Mouse (Mus musculus) liver, embryonic 16.5 days (tissue): ENCODE results near the gene Borcs6. TPM values are rescaled to one million over a fixed set of nuclear protein-coding genes. Genes with fewer than 3 reads are reported as not detected.

ENCODE experiments used
- ATAC-seq: fragments of 200-750 bp; cut with Nextera tagmentation; 2 replicates; pipeline ENCODE4 v1.8.0; 2017; ENCODE audit warnings: low read depth, mild to moderate bottlenecking, moderate number of reproducible peaks, moderate library complexity
- H3K27ac ChIP-seq: fragments of 300-500 bp; sonication (generic); 2 replicates; pipeline ENCODE4 v1.5.1; 2014; ENCODE audit warnings: mild to moderate bottlenecking, low read length
- H3K27me3 ChIP-seq: fragments of 300-500 bp; sonication (generic); 2 replicates; pipeline ENCODE4 v1.6.1; 2014; ENCODE audit warnings: low read depth, low read length, mixed read lengths; ENCODE audit not compliant: control insufficient read depth, insufficient read depth
- H3K36me3 ChIP-seq: fragments of 300-500 bp; sonication (generic); 2 replicates; pipeline ENCODE4 v1.6.1; 2014; ENCODE audit warnings: mild to moderate bottlenecking; ENCODE audit not compliant: control insufficient read depth, insufficient read depth
- H3K4me1 ChIP-seq: fragments of 300-500 bp; sonication (generic); 2 replicates; pipeline ENCODE4 v1.6.1; 2014; ENCODE audit warnings: low read depth, low read length, mixed read lengths; ENCODE audit not compliant: control insufficient read depth
- H3K4me2 ChIP-seq: fragments of 300-500 bp; sonication (generic); 2 replicates; pipeline ENCODE4 v1.6.1; 2014; ENCODE audit warnings: low read depth, low read length, mixed read lengths
- H3K4me3 ChIP-seq: fragments of 300-500 bp; sonication (generic); 2 replicates; pipeline ENCODE4 v1.5.1; 2014; ENCODE audit warnings: low read depth, mild to moderate bottlenecking, low read length
- H3K9ac ChIP-seq: fragments of 300-500 bp; sonication (generic); 2 replicates; pipeline ENCODE4 v1.6.1; 2014; ENCODE audit warnings: low read depth, low read length
- H3K9me3 ChIP-seq: fragments of 300-500 bp; sonication (generic); replicated peaks from 2 replicates; pipeline ENCODE4 v1.6.1; 2016; ENCODE audit warnings: low read length; ENCODE audit not compliant: control insufficient read depth
- WGBS: fragments of 180-500 bp; shearing (Covaris S2); extraction: QIAGEN DNeasy Blood & Tissue Kit; methylation state at CpG from one replicate; pipeline ENCODE4 v1.1.7; 2014; ENCODE audit not compliant: insufficient replicate concordance; 5-methylcytosine and 5-hydroxymethylcytosine counted together
- polyA plus RNA-seq: library from polyadenylated mRNA; unstranded; fragments of >200 nt; fragmentation: Nextera tagmentation; extraction: Ambion mirVana; gene quantifications from 2 replicates; pipeline ENCODE4 v1.2.1, GENCODE M21; 2015

Gene Borcs6
- polyA plus RNA-seq, 1 experiment from 2014 or later: 3.6 TPM

DNA sequence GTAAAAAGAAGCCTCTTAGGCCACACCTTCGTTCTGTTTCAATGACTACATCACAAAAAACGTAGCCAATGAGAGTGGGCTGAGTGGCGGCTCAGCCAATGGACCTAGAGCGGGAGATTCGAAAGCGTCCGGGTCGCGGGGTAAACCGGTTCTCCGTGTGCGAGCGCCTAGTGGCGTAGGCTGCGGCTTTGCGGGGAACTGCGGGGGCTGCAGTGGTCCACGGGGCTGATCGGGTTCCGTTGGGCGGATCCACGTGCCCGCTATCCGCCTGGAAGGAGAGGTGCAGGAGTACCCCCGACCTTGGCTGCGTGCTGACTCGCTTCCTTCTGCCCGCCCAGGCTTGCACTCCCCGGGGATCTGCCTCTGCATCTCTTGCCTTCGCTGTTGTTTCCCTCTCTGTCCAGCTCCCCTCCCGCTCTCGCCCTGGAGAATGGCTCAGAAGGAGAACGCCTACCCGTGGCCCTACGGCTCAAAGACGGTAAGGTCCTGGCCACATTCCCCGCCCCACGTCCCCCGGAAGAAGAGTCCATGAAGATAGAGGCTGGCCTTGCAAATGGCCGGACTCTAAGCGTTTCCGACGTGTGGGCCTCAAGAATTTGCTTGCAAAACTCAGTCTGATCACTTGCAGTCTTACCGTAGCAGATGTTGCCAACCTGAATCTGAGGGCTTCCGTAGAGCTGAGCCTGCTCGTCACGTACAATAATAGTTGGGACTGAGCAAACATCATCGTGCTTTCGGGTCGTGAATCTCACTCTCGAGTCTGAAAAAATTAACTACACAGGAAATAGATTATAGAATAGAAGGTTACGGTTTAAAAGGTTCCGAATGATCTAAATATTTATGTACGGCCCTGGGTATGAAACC is 13.8 kb upstream of the Borcs6 start, which contains the start of gene Aurkb:
Gene Aurkb, plus strand, starts transcription at position 117 of the 864 bp plus-strand sequence.
- no peaks in the 10 kb centered on the region for H3K9me3 ChIP-seq
- ATAC-seq: peak; percentile 80
- H3K4me3 ChIP-seq: peak within 1 kb of the TSS; percentile 77
- H3K27ac ChIP-seq: peak within 1 kb of the TSS; percentile 92
- under 1% methylated on average over 54 of the region's 54 CpGs for WGBS
- H3K36me3 ChIP-seq: peaks cover 33% of the 10 kb centered on the region
- H3K4me2 ChIP-seq: peak within 1 kb of the TSS; percentile 77
- no peaks in the 10 kb centered on the region for H3K27me3 ChIP-seq
- peak within 1 kb of the TSS; percentile 88 for H3K9ac ChIP-seq
- peaks cover 26% of the 10 kb centered on the region for H3K4me1 ChIP-seq

DNA sequence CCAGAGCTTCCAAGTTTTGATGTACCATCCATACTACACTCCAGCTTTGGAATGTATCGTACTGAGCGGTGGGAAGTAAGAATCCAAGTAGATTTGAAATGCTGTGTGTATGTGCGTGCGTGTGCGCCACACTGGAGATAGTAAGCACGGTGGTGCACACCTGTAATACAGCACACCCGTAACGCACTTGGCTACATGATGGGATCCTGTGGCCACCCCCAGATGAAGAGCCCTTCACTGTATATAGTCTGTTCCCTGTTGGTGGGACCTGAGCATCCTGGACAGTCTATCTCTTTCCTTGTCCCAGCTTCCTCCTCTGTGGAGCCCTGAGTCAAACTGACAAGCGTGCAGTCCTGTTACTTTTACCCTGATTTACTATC is 13.1 kb upstream of the Borcs6 start:
- Histone ChIP-seq H3K27ac (peak overlapping the region; percentile 92), H3K9ac (peak overlapping the region; percentile 88), H3K27me3 (no peaks in the 10 kb centered on the region), H3K4me2 (peak overlapping the region; percentile 77), H3K9me3 (no peaks in the 10 kb centered on the region), H3K4me1 (peaks cover 26% of the 10 kb centered on the region), H3K4me3 (peak overlapping the region; percentile 77), H3K36me3 (peaks cover 38% of the 10 kb centered on the region)
- WGBS: 6% methylated on average over 9 of the region's 9 CpGs
- no peak for ATAC-seq

DNA sequence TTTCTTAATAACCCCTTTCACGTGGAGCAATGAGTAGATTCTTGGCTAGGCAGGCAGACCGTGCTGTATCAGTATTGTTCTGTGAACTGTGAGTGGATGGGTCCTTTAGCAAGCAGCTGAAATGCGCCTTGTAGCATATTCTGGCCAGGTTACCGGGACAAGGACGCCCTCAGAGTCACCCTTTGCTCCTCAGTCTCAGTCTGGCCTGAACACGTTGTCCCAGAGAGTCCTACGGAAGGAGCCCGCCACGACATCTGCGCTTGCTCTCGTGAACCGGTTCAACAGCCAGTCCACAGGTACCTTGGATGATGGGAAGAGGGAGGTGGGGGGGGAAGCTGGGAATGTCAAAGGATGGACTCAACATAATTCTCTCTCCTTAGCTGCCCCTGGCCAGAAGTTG is 11.9 kb upstream of the Borcs6 start:
- peaks cover 44% of the 10 kb centered on the region for H3K36me3 ChIP-seq

DNA sequence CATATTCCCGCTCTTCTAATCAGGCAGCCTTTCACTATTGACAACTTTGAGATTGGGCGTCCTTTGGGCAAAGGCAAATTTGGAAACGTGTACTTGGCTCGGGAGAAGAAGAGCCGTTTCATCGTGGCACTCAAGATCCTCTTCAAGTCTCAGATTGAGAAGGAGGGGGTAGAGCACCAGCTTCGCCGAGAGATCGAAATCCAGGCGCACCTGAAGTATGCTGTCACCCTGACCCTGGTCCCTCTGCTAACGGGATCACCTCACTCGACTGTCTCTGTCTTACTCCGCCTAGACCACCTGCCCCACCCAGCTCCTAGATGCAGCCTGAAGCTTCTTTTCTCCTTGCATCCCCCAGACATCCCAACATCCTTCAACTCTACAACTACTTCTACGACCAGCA is 11.4 kb upstream of the Borcs6 start:
- peaks cover 44% of the 10 kb centered on the region for H3K36me3 ChIP-seq
- no peak overlapping the region for H3K4me2 ChIP-seq
- H3K27ac ChIP-seq: no peak overlapping the region
- 87% methylated on average over 14 of the region's 14 CpGs for WGBS
- peak overlapping the region; percentile 4 for H3K4me3 ChIP-seq
- H3K4me1 ChIP-seq: peaks cover 24% of the 10 kb centered on the region
- no peak overlapping the region for H3K9ac ChIP-seq
- ATAC-seq: no peak
- H3K27me3 ChIP-seq: no peaks in the 10 kb centered on the region
- H3K9me3 ChIP-seq: no peaks in the 10 kb centered on the region

More for the DNA sequence above, 11.9 kb upstream of the Borcs6 start:
- Histone ChIP-seq H3K27me3 (no peaks in the 10 kb centered on the region), H3K4me3 (peak overlapping the region; percentile 77), H3K9ac (peak overlapping the region; percentile 88), H3K4me2 (peak overlapping the region; percentile 77), H3K27ac (no peak overlapping the region), H3K9me3 (no peaks in the 10 kb centered on the region), H3K4me1 (peaks cover 24% of the 10 kb centered on the region)
- ATAC-seq: no peak
- WGBS: 87% methylated on average over 12 of the region's 12 CpGs

DNA sequence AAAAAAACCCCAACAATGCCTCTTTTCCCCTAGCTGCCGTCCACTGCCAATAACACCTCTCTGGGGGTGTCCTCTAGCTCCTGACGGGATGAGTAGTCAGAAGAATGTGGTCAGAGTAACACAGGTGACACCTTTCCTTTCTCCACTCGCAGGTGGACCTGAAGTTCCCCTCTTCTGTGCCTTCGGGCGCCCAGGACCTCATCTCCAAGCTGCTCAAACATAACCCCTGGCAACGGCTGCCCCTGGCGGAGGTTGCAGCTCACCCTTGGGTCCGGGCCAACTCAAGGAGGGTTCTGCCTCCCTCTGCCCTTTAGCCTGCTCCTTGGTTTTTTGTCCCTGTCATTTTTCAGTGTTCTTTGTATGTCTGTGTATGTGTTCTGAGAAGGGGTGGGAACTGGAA is 8.8 kb upstream of the Borcs6 start:
- peaks cover 44% of the 10 kb centered on the region for H3K36me3 ChIP-seq

DNA sequence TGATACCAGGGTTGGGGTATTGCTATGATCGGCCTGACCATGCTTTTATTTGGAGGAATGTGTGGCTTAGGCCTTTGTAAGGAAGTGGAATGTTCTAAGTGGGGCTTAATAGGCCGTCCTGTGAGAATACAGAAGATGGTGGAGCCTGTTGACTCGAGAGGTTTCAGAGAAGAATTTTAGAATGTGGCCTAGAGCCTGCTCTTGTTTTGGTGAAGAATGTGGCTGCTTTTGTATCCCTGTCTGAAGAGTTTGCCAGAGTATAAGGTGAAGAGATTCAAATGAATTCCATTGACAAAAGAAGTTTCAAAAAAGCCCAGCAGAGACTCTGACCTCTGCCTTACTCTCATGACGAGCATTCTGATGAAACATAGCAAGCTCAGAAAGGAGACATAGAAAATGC is 7.7 kb upstream of the Borcs6 start:
- WGBS: 87% methylated on average over 4 of the region's 4 CpGs
- Histone ChIP-seq H3K9ac (no peak overlapping the region), H3K27me3 (no peaks in the 10 kb centered on the region), H3K4me1 (peaks cover 18% of the 10 kb centered on the region), H3K4me2 (no peak overlapping the region), H3K4me3 (no peak overlapping the region), H3K27ac (no peak overlapping the region), H3K36me3 (peaks cover 44% of the 10 kb centered on the region), H3K9me3 (no peaks in the 10 kb centered on the region)
- no peak for ATAC-seq

More for the DNA sequence above, 8.8 kb upstream of the Borcs6 start:
- Histone ChIP-seq H3K27me3 (no peaks in the 10 kb centered on the region), H3K27ac (no peak overlapping the region), H3K4me2 (no peak overlapping the region), H3K9me3 (no peaks in the 10 kb centered on the region), H3K4me1 (peaks cover 19% of the 10 kb centered on the region), H3K9ac (no peak overlapping the region), H3K4me3 (no peak overlapping the region)
- no peak for ATAC-seq
- 89% methylated on average over 8 of the region's 8 CpGs for WGBS

DNA sequence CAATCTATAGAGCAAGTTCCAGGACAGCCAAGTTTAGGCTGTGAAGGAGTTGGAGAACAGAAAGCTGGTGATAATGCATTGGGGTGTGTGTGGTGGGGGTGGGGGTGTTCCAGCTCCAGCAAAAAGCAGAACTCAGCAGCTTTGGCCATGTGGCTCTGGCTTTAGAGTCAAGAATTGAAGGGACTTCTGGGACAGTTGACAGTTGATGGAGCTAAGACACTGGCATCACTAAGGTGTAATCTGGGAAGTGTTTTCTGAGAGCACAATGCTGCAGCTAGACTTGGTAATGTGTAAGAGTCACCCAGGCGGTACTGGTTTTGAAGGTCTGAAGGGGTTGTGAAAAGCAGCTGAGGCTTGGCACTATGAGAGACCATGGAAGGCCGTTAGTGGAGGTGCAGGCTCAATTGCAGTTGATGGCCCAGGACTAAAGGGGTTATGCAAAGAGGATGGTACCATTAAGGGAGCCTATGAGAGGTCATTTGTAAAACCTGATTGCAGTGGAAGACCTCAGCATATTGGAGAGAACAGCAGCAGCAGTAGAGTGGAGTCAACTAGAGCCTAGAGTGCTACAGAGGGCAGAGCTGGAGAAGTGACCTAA is 6.6 kb upstream of the Borcs6 start:
- H3K4me1 ChIP-seq: peaks cover 6% of the 10 kb centered on the region; the same call in 1 of the 2 replicates
- no peak overlapping the region for H3K27ac ChIP-seq
- no peak for ATAC-seq
- 83% methylated on average over 2 of the region's 2 CpGs for WGBS
- H3K4me2 ChIP-seq: no peak overlapping the region
- no peak overlapping the region for H3K9ac ChIP-seq
- peaks cover 40% of the 10 kb centered on the region for H3K36me3 ChIP-seq
- no peak overlapping the region for H3K4me3 ChIP-seq
- H3K27me3 ChIP-seq: no peaks in the 10 kb centered on the region
- H3K9me3 ChIP-seq: no peaks in the 10 kb centered on the region

DNA sequence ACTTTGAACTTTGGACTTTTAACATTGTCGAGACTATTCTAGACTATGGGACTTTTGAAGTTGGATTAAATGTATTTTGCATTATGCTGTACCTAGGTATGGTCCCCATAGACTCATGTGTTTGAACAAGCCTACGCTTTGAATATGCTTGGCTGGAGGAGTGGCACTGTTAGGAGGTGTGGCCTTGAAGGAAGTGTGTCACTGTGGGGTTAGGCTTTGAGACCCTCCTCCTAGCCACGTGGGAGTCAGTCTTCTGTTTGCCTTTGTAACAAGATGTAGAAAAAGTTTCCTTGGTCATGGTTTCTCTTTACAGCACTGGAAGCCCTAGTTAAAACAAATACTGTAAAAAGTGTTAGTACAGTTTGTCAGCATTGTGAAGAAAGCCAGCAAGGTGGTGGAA is 5.7 kb upstream of the Borcs6 start:
- Histone ChIP-seq H3K27ac (no peak overlapping the region), H3K9me3 (no peaks in the 10 kb centered on the region), H3K27me3 (no peaks in the 10 kb centered on the region), H3K4me3 (no peak overlapping the region), H3K4me2 (no peak overlapping the region), H3K9ac (no peak overlapping the region), H3K4me1 (peaks cover 12% of the 10 kb centered on the region), H3K36me3 (peaks cover 31% of the 10 kb centered on the region)
- WGBS: 54% methylated on average over 3 of the region's 3 CpGs
- no peak for ATAC-seq

DNA sequence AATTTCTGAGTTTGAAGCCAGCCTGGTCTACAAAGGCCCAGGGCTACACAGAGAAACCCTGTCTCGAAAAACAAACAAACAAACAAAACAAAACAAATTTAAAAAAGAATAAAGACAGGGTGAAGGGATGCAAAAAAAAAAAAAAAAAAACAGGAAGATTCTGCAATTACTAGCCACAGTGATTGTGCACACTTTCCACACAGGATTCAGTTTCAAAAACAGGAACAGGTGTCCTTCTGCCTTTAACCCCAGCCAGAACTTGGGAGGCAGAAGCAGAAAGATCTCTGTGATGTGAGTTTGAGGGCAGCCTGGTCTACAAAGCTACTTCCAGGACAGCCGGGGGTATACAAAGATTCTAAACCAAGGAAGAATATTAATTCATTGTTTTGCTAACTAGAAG is 1.3 kb upstream of the Borcs6 start:
- H3K4me1 ChIP-seq: peaks cover 25% of the 10 kb centered on the region
- no peaks in the 10 kb centered on the region for H3K9me3 ChIP-seq
- peak overlapping the region; percentile 89 for H3K4me2 ChIP-seq
- peak overlapping the region; percentile 89 for H3K27ac ChIP-seq
- ATAC-seq: no peak
- 51% methylated on average over 2 of the region's 2 CpGs for WGBS
- H3K4me3 ChIP-seq: peak overlapping the region; percentile 99
- H3K36me3 ChIP-seq: no peaks in the 10 kb centered on the region
- peak overlapping the region; percentile 74 for H3K9ac ChIP-seq
- H3K27me3 ChIP-seq: no peaks in the 10 kb centered on the region
